Mouse (Mus musculus) adrenal gland, postnatal 4 days (tissue): ENCODE measurements around the gene Ggt1. TPM values are rescaled to one million over a fixed set of nuclear protein-coding genes. Genes with fewer than 3 reads are reported as not detected.
A peak's percentile ranks its signal among the peaks of the same experiment; 100 is the strongest.

Experiments used
- DNase-seq, 2 experiments: peaks; one replicate each; pipeline ENCODE4 v3.0.0; 2021 to 2022; ENCODE audit warnings: low spot score in 2 of 2, mixed read lengths in 2 of 2
- total RNA-seq, 2 experiments: library from RNA; stranded (reverse); gene quantifications; 2 replicates each; pipeline ENCODE4 v1.2.3; 2021

Ggt1 gene
- total RNA-seq, 2 experiments from 2014 or later: 1.2 to 39.0 TPM

DNA sequence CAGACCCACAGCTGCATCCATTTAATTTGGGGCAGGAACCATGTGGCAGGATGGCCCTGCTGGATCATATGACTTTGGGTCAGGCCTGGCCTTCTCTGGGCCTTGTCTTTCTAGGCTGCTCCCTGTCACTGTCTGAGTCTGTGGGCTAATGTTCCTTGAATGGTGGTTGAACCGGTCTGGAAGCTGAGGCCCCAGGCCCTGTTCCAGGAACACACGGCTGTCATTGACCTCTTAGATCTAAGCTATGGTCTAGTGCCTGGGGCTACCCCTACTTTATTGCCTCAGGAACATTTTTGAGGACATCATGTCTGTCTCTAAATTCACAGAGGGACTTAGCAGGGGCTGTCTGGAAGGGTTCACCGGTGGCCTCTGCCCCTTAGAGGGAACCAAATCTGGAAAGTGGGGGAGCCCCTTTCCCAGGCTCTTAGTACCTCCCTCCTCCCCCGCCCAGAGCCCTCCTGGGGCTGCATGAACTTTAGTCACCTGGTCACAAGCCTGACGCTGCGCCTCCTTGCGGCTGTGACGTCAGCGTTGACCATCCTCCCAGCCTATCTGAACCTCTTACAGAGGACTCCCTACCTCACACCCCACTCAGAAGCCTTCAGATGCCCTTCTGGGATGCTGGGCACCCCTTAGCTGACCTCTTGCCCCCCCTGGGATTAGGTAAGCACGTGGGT lies 9.7 kb downstream of the Ggt1 start:
- DNase-seq: no peak

DNA sequence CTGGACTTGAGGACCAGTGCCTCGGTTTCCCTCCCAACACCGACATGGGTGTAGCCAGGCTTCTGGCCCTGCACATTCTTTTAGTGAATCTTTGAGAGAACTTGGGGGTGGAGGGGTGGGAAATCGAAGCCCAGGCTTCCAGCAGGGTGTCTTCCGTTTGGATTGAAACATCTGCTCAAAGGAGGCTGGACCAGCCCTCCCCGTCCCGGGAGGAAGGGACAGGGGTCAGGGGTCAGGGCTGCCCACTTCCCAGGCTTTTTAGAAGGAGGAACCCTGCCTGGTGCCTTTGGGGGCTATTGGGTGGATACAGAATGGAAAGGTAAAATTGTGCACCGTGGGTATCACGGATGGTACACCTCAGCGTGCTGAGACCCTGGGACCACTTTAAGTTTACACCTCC lies 10.5 kb downstream of the Ggt1 start:
- DNase-seq: no peak

- DNase-seq: no peak
Observed at GRCm38 (mm10) chr10:75573181-75573580, 11.8 kb downstream of the Ggt1 start.

- DNase-seq: no peak
Observed at GRCm38 (mm10) chr10:75573965-75574364, 12.6 kb downstream of the Ggt1 start.

- no peak for DNase-seq
Observed at GRCm38 (mm10) chr10:75579129-75579528, 17.7 kb downstream of the Ggt1 start.

DNA sequence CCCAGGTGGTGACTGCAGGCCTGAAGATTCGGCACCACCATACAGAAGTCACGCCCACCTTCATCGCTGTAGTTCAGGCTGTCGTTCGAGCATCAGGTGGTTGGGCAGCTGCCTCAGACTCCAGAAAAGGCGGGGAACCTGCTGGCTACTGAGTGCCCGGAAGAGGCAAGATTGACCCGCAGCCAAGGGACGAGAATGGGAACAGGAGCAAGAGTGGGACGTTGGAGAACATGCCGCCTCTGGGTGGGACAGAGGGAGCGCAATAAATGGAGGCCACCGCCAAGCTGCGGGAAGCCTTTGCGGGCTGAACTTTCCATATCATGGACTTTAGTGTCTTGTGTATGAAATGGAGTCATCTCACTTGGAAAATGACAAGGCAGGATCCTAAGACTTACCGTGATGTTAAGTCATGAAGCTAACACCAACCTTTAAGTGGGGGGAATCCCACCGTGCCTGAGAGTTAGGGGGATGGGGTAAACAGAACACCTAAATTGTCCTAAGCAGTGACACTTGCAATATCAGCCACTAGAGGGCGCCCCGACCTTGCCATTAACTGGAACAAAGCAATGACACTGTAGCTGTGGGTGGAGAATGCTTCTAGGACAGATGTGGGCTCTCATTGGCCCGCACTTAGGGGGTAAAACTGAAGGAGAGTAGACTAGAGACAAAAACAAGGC lies 24.6 kb downstream of the Ggt1 start:
- peak; percentile 76 to 81 for DNase-seq

DNA sequence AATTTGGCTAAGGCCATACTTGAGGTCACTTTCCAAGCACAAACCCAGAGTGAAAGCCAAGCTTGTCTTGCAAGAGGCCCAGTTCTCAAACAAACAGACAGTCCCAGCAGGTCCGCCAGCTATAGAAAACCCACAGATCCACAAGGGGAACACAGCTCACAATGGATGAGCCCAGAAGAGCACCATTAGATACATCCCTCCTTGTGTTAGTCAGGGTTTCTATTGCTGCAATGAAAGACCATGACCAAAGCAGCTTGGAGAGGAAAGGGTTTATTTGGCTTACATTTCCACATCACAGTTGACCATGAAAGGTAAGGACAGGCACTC lies 25.1 kb downstream of the Ggt1 start:
- DNase-seq: no peak

DNA sequence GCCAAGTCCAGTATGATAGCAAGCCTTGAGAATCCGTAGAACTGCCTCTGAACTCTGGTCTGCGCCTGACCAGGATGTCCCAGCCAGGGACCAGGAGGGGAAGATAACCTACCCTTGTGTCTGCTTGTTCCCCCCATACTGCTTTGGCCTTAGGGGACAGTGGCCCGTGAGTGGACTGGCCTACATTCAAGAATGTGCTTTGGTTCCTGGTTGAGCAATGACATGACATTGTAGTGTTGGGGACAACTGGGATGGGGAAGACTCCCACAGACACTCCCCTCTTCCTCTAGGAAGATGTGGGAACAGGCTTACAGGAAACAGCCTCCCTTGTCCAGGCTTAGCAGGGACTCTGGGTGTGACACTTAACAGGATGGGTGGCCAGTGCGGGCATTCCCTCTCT lies 26.4 kb downstream of the Ggt1 start:
- DNase-seq: no peak

DNA sequence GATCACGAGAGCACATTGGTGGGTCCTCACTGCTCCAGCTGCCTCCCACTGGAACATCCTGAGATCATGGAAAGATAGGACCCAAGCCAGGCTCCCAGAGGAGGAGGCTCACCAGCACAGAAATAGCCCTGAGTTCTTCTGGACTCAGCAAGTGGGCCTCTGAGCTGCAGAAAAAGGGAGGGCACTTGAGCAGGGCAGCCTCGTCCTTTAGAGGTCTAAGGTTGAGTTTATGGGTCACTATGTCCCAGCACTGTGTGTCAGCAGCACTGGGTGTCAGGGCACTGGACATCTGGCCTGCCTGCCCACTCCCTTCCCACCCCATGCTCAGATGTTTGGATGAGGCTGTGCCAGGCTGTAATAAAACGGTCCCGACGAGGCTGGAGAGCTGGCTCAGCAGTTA lies 26.9 kb downstream of the Ggt1 start:
- DNase-seq: no peak

- DNase-seq: no peak
Observed at GRCm38 (mm10) chr10:75589129-75589528, 27.7 kb downstream of the Ggt1 start, which contains the start of gene Ggt5. Ggt5 (plus strand) TSS chr10:75589340.

DNA sequence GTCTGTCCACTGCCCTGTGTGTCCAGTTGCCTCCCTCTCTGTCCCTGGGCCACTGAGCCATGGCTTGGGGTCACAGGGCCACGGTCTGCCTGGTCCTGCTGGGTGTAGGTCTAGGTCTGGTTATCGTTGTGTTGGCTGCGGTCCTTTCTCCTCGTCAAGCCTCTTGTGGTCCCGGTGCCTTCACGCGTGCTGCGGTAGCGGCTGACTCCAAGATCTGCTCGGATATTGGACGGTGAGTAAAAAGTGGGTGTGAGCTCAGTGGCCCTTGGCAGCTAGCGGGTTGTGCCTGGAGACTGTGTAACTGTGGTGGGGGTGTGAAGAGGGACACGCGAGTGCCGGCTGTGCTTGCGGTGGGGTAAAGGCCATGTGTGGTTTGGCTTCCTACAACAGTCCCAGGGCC lies 28.2 kb downstream of the Ggt1 start:
- no peak for DNase-seq

GRCm38 (mm10) chr10:75591211-75591894 lies 29.9 kb downstream of the Ggt1 start:
- no peak for DNase-seq

DNA sequence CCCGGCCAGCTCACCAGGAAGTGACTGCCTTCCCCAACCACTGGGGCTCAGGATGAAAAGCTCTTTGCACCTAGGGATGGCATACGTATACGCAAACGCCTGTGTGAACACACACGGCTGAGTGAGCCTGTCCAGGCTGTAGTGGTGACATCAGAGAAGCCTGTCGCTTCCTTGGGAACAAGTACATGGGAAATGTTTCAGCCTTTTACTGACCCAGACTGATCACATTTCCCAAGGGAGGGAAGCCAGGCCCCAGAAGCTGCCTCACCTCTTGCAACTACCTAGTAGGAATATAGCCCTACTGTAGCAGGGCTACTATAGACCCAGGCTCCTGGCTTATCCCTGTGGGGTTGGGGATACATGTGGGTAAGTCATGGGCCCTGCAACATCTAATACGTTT lies 31.2 kb downstream of the Ggt1 start:
- no peak for DNase-seq

- no peak for DNase-seq
Observed at GRCm38 (mm10) chr10:75595981-75596380, 34.6 kb downstream of the Ggt1 start.

- DNase-seq: no peak
Observed at GRCm38 (mm10) chr10:75600189-75600730, 38.9 kb downstream of the Ggt1 start.

GRCm38 (mm10) chr10:75605162-75605846 lies 43.9 kb downstream of the Ggt1 start:
- DNase-seq: no peak

GRCm38 (mm10) chr10:75607253-75607652 lies 45.8 kb downstream of the Ggt1 start:
- DNase-seq: no peak

- DNase-seq: no peak
Observed at GRCm38 (mm10) chr10:75608975-75609374, 47.6 kb downstream of the Ggt1 start.

DNA sequence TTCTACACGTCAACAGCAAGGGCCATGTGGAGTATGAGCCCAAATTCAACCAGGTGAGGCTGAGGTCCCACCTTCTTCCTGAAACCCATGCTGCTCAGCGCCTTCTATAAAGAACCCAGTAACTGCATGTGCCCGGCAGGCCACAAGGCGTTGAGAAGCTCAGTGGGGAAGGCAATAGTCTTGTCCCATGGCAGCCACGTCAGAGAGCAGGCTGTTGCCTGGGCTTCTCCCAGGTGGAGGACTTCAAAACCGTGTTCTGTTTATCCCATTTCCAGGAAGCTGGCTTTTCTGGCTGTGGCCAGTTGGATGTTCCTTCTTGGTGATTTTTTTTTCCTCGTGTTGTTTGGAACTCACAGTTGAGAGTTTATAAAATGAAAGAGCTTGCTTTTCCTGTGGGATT lies 49.1 kb downstream of the Ggt1 start:
- no peak for DNase-seq

GRCm38 (mm10) chr10:75616044-75616443 lies 54.6 kb downstream of the Ggt1 start:
- no peak for DNase-seq

DNA sequence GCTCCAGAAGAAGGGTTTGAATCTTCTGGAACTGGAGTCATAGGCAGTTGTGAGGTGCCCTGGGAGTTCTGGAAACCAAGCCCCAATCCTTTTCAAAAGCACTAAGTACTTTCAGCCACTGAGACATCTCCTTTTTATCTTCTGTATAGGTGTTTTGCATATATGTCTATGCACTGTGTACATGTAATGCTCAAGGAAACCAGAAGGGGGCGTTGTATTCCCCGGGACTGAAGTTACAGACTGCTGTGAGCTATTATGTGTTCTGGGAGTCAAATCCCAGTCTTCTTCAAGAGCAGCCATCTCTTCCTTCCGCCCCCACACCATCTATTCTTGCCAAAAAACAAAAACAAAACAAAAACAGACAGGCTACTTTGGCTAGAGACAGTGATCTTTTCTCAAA lies 59.4 kb downstream of the Ggt1 start:
- no peak for DNase-seq

DNA sequence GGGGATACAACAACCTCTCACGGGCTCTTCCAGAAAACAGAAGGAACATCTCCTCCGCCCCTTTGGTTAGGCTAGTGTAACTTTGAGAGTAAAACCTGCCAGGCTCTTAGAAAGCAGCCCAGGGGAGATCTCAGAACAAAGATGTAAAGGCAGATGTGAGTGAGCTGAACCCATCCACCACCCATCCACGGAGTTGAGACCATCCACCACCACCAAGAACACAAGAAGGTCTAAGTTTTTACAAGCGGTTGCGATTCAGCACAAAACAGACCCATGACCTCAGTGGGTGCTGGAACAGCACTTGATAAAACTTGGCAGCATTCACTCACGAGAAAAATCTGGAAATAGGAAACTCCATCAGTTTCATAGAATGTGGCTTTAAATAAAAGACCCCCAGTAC lies 64.5 kb downstream of the Ggt1 start:
- no peak for DNase-seq
